Mouse (Mus musculus) forebrain, embryonic 15.5 days (tissue): ENCODE data around the gene Spef1. TPM values are rescaled to one million over a fixed set of nuclear protein-coding genes. Genes with fewer than 3 reads are reported as not detected.
A peak's percentile ranks its signal among the peaks of the same experiment; 100 is the strongest.

Experiments used
- ATAC-seq: fragments of 200-750 bp; cut with Nextera tagmentation; replicated peaks from 2 replicates; pipeline ENCODE4 v1.8.0; 2017; ENCODE audit warnings: mild to moderate bottlenecking, moderate TSS enrichment, moderate library complexity
- H3K27ac ChIP-seq: fragments of 300-500 bp; sonication (generic); replicated peaks from 2 replicates; pipeline ENCODE4 v1.5.1; 2015; ENCODE audit warnings: mild to moderate bottlenecking, inconsistent platforms
- H3K27me3 ChIP-seq: fragments of 300-500 bp; sonication (generic); 2 replicates; pipeline ENCODE4 v1.6.1; 2015; ENCODE audit warnings: inconsistent platforms
- H3K36me3 ChIP-seq: fragments of 300-500 bp; sonication (generic); 2 replicates; pipeline ENCODE4 v1.6.1; 2015; ENCODE audit warnings: mild to moderate bottlenecking, inconsistent platforms
- H3K4me1 ChIP-seq: fragments of 300-500 bp; sonication (generic); 2 replicates; pipeline ENCODE4 v1.6.1; 2015; ENCODE audit warnings: inconsistent platforms
- H3K4me2 ChIP-seq: fragments of 300-500 bp; sonication (generic); replicated peaks from 2 replicates; pipeline ENCODE4 v1.6.1; 2015; ENCODE audit warnings: mild to moderate bottlenecking, inconsistent platforms
- H3K4me3 ChIP-seq: fragments of 300-500 bp; sonication (generic); 2 replicates; pipeline ENCODE4 v1.5.1; 2015; ENCODE audit warnings: mild to moderate bottlenecking, inconsistent platforms
- H3K9ac ChIP-seq: fragments of 300-500 bp; sonication (generic); replicated peaks from 2 replicates; pipeline ENCODE4 v1.6.1; 2015; ENCODE audit warnings: mild to moderate bottlenecking, inconsistent platforms
- H3K9me3 ChIP-seq: fragments of 300-500 bp; sonication (generic); 2 replicates; pipeline ENCODE4 v1.6.1; 2016; ENCODE audit warnings: inconsistent platforms
- WGBS: fragments of 180-500 bp; shearing (Covaris S2); methylation state at CpG from one replicate; pipeline ENCODE4 v1.1.7; 2015; ENCODE audit warnings: mixed read lengths; 5-methylcytosine and 5-hydroxymethylcytosine counted together
- polyA plus RNA-seq: library from polyadenylated mRNA; unstranded; fragments of >200 nt; fragmentation: Nextera tagmentation; extraction: Ambion mirVana; gene quantifications from 2 replicates; pipeline ENCODE4 v1.2.1, GENCODE M21; 2015

Spef1 gene
- polyA plus RNA-seq, 1 experiment from 2014 or later, result 13.0 TPM

DNA sequence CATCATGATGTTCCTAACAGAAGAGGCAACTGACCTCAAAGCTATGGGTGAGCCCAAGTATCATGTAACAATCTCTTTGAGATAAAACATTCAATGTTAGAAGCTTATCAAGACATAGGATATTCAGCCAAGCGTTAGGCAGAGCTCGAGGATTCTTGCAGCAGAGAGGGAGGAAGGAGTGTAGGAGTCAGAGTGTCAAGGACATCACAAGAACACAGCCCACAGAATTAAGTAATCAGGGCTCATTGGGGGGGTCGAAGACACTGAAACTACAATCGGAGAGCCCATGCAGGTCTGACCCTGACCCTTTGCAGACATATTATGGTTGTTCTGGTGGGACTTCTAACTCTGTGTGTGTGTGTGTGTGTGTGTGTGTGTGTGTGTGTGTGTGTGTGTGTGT, 32.9 kb upstream of the Spef1 start:
- Histone ChIP-seq H3K9ac (no peak overlapping the region), H3K4me2 (no peak overlapping the region), H3K4me1 (no peaks in the 10 kb centered on the region), H3K4me3 (no peak overlapping the region), H3K36me3 (no peaks in the 10 kb centered on the region), H3K27ac (no peak overlapping the region), H3K9me3 (no peaks in the 10 kb centered on the region), H3K27me3 (no peaks in the 10 kb centered on the region)
- WGBS, result 87% methylated on average over 4 of the region's 4 CpGs
- ATAC-seq, result no peak

DNA sequence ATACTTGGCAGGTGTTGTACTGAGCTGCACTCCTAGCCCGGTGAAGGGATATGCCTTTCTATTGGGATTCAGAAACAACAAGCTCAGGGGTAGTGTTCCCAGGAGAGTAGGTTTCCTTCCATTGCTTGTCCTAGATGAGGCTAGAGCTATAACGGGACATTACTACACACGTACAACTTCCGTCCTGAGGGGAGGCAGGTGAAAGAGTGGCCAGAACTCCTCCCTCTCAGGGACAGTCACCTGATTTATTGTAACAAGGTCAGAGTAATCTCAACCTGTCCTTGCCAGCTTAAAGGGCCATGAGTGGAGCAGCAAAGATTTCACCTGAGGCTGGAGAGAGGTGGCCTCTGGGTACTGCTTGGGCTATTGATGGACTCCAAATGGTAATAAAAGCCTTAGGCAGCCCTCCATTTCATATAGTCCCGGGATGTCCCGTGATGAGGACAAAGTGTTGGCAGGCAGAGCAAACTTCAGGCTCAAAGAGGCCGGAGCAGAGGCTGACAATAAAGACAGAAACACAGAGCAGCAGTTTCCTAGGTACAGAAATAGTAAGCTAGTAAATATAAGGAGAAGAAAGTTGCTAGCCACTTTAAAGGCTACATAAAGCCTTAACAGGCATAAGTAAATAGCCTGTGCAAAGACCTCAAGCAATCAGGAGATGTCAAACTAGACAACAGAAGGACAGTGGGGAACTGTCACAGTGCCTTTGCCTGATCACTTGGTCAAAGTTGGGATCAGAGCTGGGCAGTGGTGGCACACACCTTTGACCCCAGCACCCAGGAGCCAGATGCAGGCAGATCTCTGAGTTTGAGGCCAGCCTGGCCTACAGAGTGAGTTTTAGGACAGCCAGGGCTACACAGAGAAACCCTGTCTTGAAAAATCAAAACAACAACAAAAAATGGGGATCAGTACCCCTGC, 29.1 kb upstream of the Spef1 start:
- Histone ChIP-seq H3K36me3 (peaks cover 3% of the 10 kb centered on the region), H3K27ac (no peak overlapping the region), H3K4me2 (no peak overlapping the region), H3K9me3 (no peaks in the 10 kb centered on the region), H3K4me3 (no peak overlapping the region), H3K27me3 (no peaks in the 10 kb centered on the region), H3K9ac (no peak overlapping the region), H3K4me1 (peaks cover 2% of the 10 kb centered on the region)
- no peak for ATAC-seq
- WGBS, result 87% methylated on average over 7 of the region's 7 CpGs

DNA sequence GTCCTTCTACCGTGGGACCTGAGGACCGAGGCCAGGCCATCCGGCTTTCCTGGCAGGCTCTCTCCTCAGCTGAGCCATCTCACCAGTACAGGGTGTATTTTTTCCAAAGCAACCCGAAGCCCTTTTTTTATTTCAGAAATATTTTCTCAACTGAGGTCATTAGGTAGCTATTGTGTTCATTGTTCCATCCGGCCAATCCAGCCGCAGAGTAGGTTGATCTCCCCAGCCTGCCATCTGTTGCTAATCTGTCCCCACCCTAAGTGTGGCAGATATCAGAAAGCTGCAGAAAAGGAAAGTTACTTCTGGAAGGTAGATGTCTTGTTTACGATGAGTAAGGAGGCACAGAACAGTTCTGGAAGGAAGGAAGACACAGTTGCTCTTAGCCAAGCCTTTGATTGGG, 26.7 kb upstream of the Spef1 start:
- H3K4me1 ChIP-seq, result peaks cover 15% of the 10 kb centered on the region
- 86% methylated on average over 7 of the region's 7 CpGs for WGBS
- no peak for ATAC-seq
- H3K4me2 ChIP-seq, result no peak overlapping the region
- no peaks in the 10 kb centered on the region for H3K9me3 ChIP-seq
- H3K27me3 ChIP-seq, result no peaks in the 10 kb centered on the region
- H3K36me3 ChIP-seq, result peaks cover 3% of the 10 kb centered on the region
- H3K9ac ChIP-seq, result no peak overlapping the region
- H3K4me3 ChIP-seq, result no peak overlapping the region
- no peak overlapping the region for H3K27ac ChIP-seq

DNA sequence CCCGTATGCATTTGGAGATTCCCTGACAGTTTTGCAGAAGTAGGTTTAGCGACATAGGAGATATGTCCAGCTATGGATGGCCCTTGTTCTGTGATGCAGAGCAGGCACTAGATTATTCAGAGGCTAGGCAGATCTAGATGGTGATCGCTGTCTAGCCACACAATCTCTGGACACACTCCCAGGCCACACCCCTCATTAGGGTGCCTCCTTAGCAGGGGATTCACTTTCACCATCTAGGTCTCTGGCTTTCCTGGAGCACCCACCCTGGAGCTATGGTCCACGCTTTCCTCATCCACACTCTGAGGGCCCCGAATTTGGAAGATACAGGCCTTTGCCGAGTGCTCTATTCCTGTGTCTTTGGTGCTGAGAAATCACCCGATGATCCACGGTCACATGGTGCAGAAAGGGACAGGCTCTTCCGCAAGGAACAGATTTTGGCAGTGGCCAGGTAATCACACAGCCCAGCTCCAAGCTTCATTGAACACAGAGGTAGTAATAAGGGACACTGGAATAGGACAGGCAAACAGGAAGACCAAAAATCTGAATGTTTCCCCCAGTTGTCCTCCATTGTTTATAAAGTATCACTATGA, 24.0 kb upstream of the Spef1 start:
- peak overlapping the region; percentile 67 for H3K4me3 ChIP-seq
- peaks cover 3% of the 10 kb centered on the region for H3K36me3 ChIP-seq
- no peaks in the 10 kb centered on the region for H3K27me3 ChIP-seq
- H3K27ac ChIP-seq, result peak overlapping the region; percentile 91
- peak overlapping the region; percentile 62 for H3K4me2 ChIP-seq
- 69% methylated on average over 9 of the region's 9 CpGs for WGBS
- peak overlapping the region; percentile 73 for H3K9ac ChIP-seq
- H3K4me1 ChIP-seq, result peaks cover 15% of the 10 kb centered on the region
- H3K9me3 ChIP-seq, result no peaks in the 10 kb centered on the region
- no peak for ATAC-seq

DNA sequence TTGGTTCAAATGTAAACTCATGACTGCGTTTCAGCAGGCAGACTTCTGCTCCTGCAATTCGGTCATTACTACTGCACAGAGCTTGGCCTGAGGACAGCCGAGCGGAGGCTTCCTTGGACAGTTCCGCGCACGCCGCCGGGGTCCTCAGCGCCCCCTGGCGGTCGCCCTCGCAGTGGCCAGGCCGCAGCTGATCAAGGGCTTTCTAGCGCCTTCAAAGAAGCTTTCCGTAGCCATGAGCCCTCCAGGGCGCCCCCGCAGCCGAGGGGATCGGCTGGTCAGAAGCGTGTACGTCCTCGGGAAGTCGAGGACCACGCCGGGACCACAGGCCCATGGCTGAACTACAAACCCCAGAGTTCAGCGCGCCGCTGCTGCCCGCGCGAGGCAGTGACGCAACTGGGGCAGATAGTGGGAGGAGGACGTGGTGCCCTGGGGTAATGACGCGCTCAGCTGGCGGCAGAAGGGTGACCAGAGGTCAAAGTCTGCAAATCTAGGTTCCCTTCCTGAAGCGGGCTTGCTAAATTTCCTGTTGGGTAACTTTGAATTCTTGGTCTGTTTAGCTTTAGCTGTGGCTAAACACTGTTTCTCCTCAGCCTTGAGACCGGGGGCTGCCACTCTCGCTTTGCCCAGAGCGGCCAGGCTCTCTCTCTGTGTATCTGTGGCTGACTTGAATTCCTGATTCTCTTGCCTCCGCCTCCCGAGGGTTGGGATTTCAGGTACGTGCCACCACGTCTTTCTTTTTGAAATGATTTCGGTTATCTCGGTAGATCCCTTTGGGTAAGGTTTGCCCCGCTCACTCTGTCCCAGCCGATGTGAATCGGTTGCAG, 23.1 kb upstream of the Spef1 start:
- Histone ChIP-seq H3K27me3 (no peaks in the 10 kb centered on the region), H3K27ac (peak overlapping the region; percentile 91), H3K36me3 (peaks cover 3% of the 10 kb centered on the region), H3K9me3 (no peaks in the 10 kb centered on the region), H3K4me3 (peak overlapping the region; percentile 67), H3K4me1 (peaks cover 15% of the 10 kb centered on the region), H3K4me2 (peak overlapping the region; percentile 62), H3K9ac (peak overlapping the region; percentile 73)
- ATAC-seq, result peak; percentile 97
- 1% methylated on average over 50 of the region's 50 CpGs for WGBS

DNA sequence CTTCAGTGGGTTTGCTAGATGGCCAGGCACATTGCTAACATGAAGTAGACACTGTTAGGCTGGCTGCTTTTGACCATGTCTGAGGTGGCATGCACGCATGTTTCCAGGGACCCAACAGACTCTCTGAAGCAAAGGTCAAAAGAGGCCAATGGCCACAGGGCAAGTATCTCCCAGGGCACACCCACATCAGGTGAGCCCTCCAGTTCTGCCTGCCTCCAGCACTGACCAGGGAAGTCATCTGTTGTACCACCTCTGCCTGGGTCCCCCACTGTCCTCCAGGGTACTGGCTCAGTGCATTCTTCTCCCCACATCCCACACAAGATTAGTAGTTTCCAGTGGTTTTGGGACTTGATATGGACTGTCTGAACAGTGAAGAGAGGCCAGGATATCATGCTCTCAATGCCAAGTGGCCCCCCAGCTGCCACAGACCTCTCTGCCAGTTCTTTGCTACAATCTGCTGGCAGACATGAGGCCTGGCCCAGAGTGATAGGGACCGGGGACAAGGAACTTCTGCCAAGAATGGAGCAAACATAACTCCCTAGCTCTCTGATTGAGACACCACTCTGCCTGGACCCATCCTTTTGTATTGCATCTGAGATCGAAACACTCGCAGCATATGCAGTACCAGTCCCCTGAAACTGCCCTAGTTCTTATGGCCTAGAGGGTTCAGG, 22.2 kb upstream of the Spef1 start:
- Histone ChIP-seq H3K9ac (peak overlapping the region; percentile 73), H3K4me1 (peaks cover 15% of the 10 kb centered on the region), H3K36me3 (peaks cover 3% of the 10 kb centered on the region), H3K4me3 (peak overlapping the region; percentile 67; the same call in 1 of the 2 replicates), H3K27me3 (no peaks in the 10 kb centered on the region), H3K9me3 (no peaks in the 10 kb centered on the region), H3K27ac (peak overlapping the region; percentile 91), H3K4me2 (peak overlapping the region; percentile 62)
- 76% methylated on average over 4 of the region's 4 CpGs for WGBS
- peak; percentile 1; the same call in 1 of the 2 replicates for ATAC-seq

DNA sequence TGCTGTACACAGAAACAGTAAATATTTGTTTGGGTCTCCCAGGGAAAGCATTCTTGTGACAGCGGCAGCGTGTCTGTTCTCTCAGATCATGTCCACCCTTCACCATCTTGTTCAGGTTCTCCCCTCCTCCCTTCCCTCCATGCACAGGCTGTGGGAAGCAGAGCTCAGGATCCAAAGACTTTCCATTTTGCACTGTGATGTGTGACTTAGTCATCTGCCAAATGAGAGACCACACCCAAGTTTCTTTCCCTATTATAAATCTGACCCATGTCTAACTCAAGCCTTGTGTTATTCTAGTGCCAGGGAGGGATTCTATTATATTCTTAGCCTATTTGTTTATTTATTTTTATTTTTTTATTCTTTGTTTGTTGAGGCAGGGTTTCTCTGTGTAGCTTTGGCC, 21.3 kb upstream of the Spef1 start:
- WGBS, result 93% methylated on average over 2 of the region's 2 CpGs
- Histone ChIP-seq H3K36me3 (peaks cover 3% of the 10 kb centered on the region), H3K27ac (no peak overlapping the region), H3K4me1 (peaks cover 15% of the 10 kb centered on the region), H3K4me3 (no peak overlapping the region), H3K9me3 (no peaks in the 10 kb centered on the region), H3K4me2 (no peak overlapping the region), H3K9ac (no peak overlapping the region), H3K27me3 (no peaks in the 10 kb centered on the region)
- no peak for ATAC-seq

DNA sequence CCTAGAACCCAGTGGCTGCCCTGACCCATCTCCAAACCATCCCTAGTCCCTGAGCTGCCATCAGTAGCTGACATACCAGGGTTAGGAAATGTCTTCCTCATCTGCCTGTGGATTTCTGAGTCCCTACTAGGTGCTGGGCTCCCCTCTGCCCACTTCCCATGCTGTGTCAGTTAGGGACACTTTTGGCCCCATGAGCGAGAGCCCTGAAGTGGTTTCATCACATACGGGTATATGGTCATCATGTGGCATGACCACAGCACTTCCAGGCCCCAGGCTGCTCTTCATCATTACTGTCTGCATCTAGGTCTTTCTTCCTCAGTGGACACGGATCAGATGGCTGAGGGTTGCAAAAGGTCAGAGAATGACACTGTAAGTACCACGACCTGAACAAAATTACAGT, 19.7 kb upstream of the Spef1 start, which contains the start of gene Ap5s1:
Ap5s1 (plus strand) TSS at position 301 of the 400 bp plus-strand sequence.
- no peak within 1 kb of the TSS for H3K4me2 ChIP-seq
- no peak for ATAC-seq
- peaks cover 15% of the 10 kb centered on the region for H3K4me1 ChIP-seq
- 84% methylated on average over 4 of the region's 4 CpGs for WGBS
- H3K4me3 ChIP-seq, result no peak within 1 kb of the TSS
- no peaks in the 10 kb centered on the region for H3K36me3 ChIP-seq
- no peaks in the 10 kb centered on the region for H3K27me3 ChIP-seq
- no peak within 1 kb of the TSS for H3K27ac ChIP-seq
- no peak within 1 kb of the TSS for H3K9ac ChIP-seq
- H3K9me3 ChIP-seq, result no peaks in the 10 kb centered on the region

DNA sequence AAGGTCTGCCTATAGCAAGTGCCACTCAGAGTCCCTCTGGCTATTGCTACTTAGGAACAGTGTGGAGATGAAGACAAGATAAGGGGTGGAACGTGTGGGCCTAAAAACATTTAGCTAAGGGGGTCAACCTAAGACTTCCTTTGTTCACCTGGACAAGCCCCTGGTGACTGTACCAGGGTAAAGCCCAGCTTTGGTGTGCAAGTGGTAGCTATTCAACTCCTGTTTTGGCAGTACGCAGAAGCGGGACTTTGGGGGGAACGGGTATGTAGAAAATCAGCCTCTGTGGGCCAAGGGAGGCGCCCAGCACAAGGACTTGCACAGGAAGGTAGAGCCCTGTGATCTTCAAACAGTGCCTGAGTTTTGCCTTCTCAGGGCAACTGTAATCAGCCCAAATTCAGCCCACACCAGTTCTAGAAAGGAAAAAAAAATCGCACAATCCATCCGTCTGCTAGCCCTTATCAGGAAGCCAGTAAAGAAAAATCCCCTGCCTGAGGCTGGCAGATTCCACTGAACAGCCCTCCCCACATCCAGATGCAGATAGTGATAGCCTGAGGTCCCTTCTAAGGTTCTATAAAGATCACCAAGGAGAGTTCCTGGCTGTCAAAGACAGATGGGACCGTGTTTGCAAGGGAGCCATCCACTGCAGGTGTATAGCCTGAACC, 18.6 kb upstream of the Spef1 start:
- Histone ChIP-seq H3K9me3 (no peaks in the 10 kb centered on the region), H3K4me3 (no peak overlapping the region), H3K36me3 (no peaks in the 10 kb centered on the region), H3K4me1 (peaks cover 7% of the 10 kb centered on the region), H3K9ac (no peak overlapping the region), H3K27ac (no peak overlapping the region), H3K4me2 (no peak overlapping the region), H3K27me3 (no peaks in the 10 kb centered on the region)
- ATAC-seq, result no peak
- 94% methylated on average over 8 of the region's 8 CpGs for WGBS

DNA sequence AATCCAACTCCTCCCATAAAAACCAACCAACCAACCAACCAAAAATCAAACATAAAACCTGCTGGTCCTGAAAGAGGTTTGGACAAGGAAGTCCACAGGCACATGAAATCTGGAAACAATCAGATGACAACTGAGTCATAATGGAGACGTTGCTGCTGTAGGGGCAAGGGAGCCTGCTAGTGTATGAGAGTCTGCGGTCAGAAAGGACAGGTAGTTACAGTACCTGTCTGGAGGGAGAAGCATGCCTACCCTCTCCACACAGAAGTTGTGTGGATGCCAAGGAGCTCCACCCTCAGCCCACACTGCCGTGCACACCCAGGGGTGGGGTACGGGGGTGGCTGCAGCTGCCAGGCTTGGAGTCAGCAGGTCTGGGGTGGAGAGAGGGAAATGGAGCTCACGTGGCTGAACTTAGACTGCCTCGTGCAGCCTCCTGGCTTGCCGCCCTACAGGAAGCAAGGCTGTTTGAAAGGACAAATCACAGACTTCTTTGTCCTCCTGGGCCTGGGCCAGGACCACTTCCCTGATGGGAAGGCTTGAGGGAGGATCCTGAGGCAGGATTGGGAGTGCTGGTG, 17.4 kb upstream of the Spef1 start:
- 49% methylated on average over 7 of the region's 7 CpGs for whole genome bisulfite sequencing
- Histone ChIP-seq H3K36me3 (no peaks in the 10 kb centered on the region), H3K9ac (no peak overlapping the region), H3K9me3 (no peaks in the 10 kb centered on the region), H3K4me2 (no peak overlapping the region), H3K27me3 (no peaks in the 10 kb centered on the region), H3K27ac (no peak overlapping the region), H3K4me1 (peaks cover 3% of the 10 kb centered on the region), H3K4me3 (no peak overlapping the region)
- no peak for ATAC-seq

DNA sequence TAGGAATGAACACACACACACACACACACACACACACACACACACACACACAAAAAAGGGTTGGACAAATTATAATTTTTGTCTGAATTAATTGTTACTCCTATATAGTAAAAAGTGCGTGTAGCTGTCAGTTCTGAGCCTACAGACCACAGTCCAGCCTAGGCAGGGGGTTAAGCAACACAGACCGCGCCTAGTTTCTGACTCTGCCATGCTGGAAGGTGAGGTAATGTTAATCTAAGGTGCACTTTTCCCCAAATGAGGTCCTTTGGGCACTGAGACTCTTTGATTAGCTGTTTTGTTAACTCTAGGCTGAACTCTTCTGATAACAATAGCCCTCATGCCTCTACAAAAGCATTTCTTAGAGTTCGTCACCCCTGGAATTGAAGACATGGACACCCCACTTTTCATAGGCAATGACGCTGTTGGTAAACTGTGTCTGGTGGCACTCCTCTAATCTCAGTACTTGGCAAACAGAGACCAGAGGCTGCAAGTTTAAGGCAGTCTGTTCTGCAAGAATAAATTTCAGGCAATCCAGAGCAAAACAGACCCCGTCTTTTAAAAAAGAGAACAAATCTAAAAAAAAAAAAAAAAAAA, 16.8 kb upstream of the Spef1 start:
- 85% methylated on average over 6 of the region's 6 CpGs for WGBS
- no peaks in the 10 kb centered on the region for H3K36me3 ChIP-seq
- no peaks in the 10 kb centered on the region for H3K27me3 ChIP-seq
- H3K27ac ChIP-seq, result no peak overlapping the region
- H3K9me3 ChIP-seq, result no peaks in the 10 kb centered on the region
- no peaks in the 10 kb centered on the region for H3K4me1 ChIP-seq
- H3K4me3 ChIP-seq, result no peak overlapping the region
- H3K4me2 ChIP-seq, result no peak overlapping the region
- no peak for ATAC-seq
- no peak overlapping the region for H3K9ac ChIP-seq
